In genomic region chr14:105397467-105397866, GRCm38 (mm10) we compare ENCODE assay signal across 7 mouse cellular contexts.
DNase-seq lines count a peak whose midpoint lies in the region; ATAC-seq lines count a peak whose summit lies in the region.

No protein-coding gene starts in this region.

- no peaks in the 10 kb centered on the region for H3K36me3 ChIP-seq in hindbrain, embryonic 16.5 days (ENCODE audit: control insufficient read depth, insufficient read depth, low read length)

- DNase-seq in ZHBTc4 (ENCODE audit: low read depth, low spot score) = peak; percentile 89
- DNase-seq in cerebellum, postnatal 10 days = peak; percentile 90 to 96
- DNase-seq in gastrocnemius, adult 18-20 months (ENCODE audit: low spot score) = peak; percentile 77
- peak; percentile 66 for DNase-seq in left cerebral cortex, adult 11 months (ENCODE audit: low spot score)
- peak; percentile 62 for DNase-seq in right cerebral cortex, postnatal 4 days

- no peak overlapping the region for H3K4me3 ChIP-seq in hindbrain, embryonic 16.5 days (ENCODE audit: low read length)

- WGBS in hindbrain, embryonic 16.5 days = 28% methylated on average over 8 of the region's 8 CpGs

- no peaks in the 10 kb centered on the region for H3K27me3 ChIP-seq in hindbrain, embryonic 16.5 days (replicated peaks; ENCODE audit: control insufficient read depth, insufficient read depth, low read length)

- peak; percentile 76; the same call in 1 of the 2 replicates for ATAC-seq in hindbrain, embryonic 16.5 days
- peak; percentile 84 for ATAC-seq in megakaryocyte-erythroid progenitor cell, adult 5-6 weeks (replicated peaks; ENCODE audit: low FRiP score, low TSS enrichment, poor library complexity, severe bottlenecking)

- H3K27ac ChIP-seq in hindbrain, embryonic 16.5 days (ENCODE audit: low read depth, low read length) = no peak overlapping the region

- no peak overlapping the region for H3K9ac ChIP-seq in hindbrain, embryonic 16.5 days (ENCODE audit: low read depth, low read length)

- H3K9me3 ChIP-seq in hindbrain, embryonic 16.5 days (ENCODE audit: control insufficient read depth, low read length) = no peaks in the 10 kb centered on the region

- H3K4me1 ChIP-seq in hindbrain, embryonic 16.5 days (ENCODE audit: control insufficient read depth, insufficient read depth, low read depth, low read length) = no peaks in the 10 kb centered on the region

- H3K4me2 ChIP-seq in hindbrain, embryonic 16.5 days (ENCODE audit: low read length) = no peak overlapping the region; the same call in 1 of the 2 replicates
